Mouse (Mus musculus) bone marrow macrophage, adult 2 months (primary cell): ENCODE data around the gene Hivep3.

Experiments used
- CTCF ChIP-seq: IDR thresholded peaks from 2 replicates; pipeline ENCODE4 v1.5.1; 2012; ENCODE audit warnings: low read depth, mild to moderate bottlenecking, low read length, moderate library complexity
- POLR2A ChIP-seq: IDR thresholded peaks from 2 replicates; pipeline ENCODE4 v1.6.1; 2012; ENCODE audit warnings: mild to moderate bottlenecking, low read depth, low read length, borderline replicate concordance

DNA sequence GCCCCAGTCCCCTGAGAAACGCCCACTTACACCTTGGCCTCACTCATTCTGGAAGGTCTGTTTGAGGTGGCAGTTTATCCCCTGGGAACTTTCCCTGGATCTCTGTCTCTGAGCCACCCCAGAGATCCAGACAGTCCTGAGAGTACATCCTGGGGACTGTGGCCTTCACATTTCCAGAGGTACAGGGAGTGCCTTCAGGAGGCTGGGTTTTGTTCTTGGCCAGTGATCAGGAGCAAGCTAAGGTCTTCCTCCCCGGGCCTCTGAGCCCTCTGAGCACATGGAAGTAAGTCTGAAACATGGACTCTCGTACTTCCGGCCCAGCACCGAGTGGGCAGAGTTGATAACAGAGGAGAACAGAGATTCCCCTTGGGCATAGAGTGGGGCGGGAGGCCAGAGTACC is 391.1 kb downstream of the Hivep3 start:
- TF ChIP-seq POLR2A (no peak), CTCF (no peak)
